In genomic region chr5:138137935-138138549, GRCm38 (mm10) we compare ENCODE assay signal across 8 mouse cellular contexts. TPM values are rescaled to one million over a fixed set of nuclear protein-coding genes. Genes with fewer than 3 reads are reported as not detected.
DNase-seq lines count a peak whose midpoint lies in the region; ATAC-seq lines count a peak whose summit lies in the region.

No protein-coding gene starts in this region.

- H3K4me3 ChIP-seq in forebrain, embryonic 12.5 days (replicated peaks), result no peak overlapping the region
- H3K4me3 ChIP-seq in forebrain, embryonic 10.5 days, result no peak overlapping the region
- H3K4me3 ChIP-seq in kidney, embryonic 14.5 days (ENCODE audit: low read length), result no peak overlapping the region

- no peak for DNase-seq in forebrain, embryonic 10.5 days (ENCODE audit: extremely low spot score, low spot score)
- DNase-seq in right cerebral cortex, postnatal 4 days, result peak; percentile 8
- no peak for DNase-seq in right cerebral cortex, postnatal 36 days (ENCODE audit: low spot score in 2 of 2)
- peak; percentile 81 for DNase-seq in embryo, embryonic 10.5 days (ENCODE audit: low spot score)
- no peak for DNase-seq in urinary bladder, adult 18-20 months (ENCODE audit: low spot score in 2 of 2)

- peaks cover 42% of the 10 kb centered on the region for H3K36me3 ChIP-seq in forebrain, embryonic 12.5 days (replicated peaks)
- H3K36me3 ChIP-seq in forebrain, embryonic 10.5 days (replicated peaks), result peaks cover 57% of the 10 kb centered on the region
- peaks cover 23% of the 10 kb centered on the region for H3K36me3 ChIP-seq in kidney, embryonic 14.5 days (ENCODE audit: control insufficient read depth, insufficient read depth, low read length)

- no peak overlapping the region for H3K27ac ChIP-seq in forebrain, embryonic 12.5 days
- no peak overlapping the region for H3K27ac ChIP-seq in forebrain, embryonic 10.5 days
- no peak overlapping the region for H3K27ac ChIP-seq in kidney, embryonic 14.5 days (ENCODE audit: low read depth, low read length)

- peak; percentile 55; the same call in 1 of the 2 replicates for ATAC-seq in forebrain, embryonic 12.5 days (ENCODE audit: low FRiP score)
- ATAC-seq in kidney, embryonic 14.5 days (ENCODE audit: low FRiP score, low TSS enrichment), result peak; percentile 59; the same call in 1 of the 2 replicates
- peak; percentile 81 for ATAC-seq in megakaryocyte-erythroid progenitor cell, adult 5-6 weeks (replicated peaks; ENCODE audit: low FRiP score, low TSS enrichment, poor library complexity, severe bottlenecking)

- WGBS in forebrain, embryonic 12.5 days, result 66% methylated on average over 8 of the region's 8 CpGs
- WGBS in forebrain, embryonic 10.5 days, result 67% methylated on average over 8 of the region's 8 CpGs
- 60% methylated on average over 8 of the region's 8 CpGs for WGBS in kidney, embryonic 14.5 days

- no peaks in the 10 kb centered on the region for H3K27me3 ChIP-seq in forebrain, embryonic 12.5 days
- H3K27me3 ChIP-seq in forebrain, embryonic 10.5 days (ENCODE audit: poor library complexity, severe bottlenecking), result no peaks in the 10 kb centered on the region
- H3K27me3 ChIP-seq in kidney, embryonic 14.5 days (ENCODE audit: control insufficient read depth, insufficient read depth, low read length), result no peaks in the 10 kb centered on the region

- no peak overlapping the region for H3K4me2 ChIP-seq in forebrain, embryonic 12.5 days
- H3K4me2 ChIP-seq in kidney, embryonic 14.5 days (replicated peaks; ENCODE audit: low read depth, low read length), result no peak overlapping the region

- H3K4me1 ChIP-seq in forebrain, embryonic 12.5 days, result no peaks in the 10 kb centered on the region
- no peaks in the 10 kb centered on the region for H3K4me1 ChIP-seq in forebrain, embryonic 10.5 days
- H3K4me1 ChIP-seq in kidney, embryonic 14.5 days (ENCODE audit: control insufficient read depth, insufficient read depth, low read length), result no peaks in the 10 kb centered on the region

- H3K9me3 ChIP-seq in forebrain, embryonic 12.5 days, result no peaks in the 10 kb centered on the region
- H3K9me3 ChIP-seq in forebrain, embryonic 10.5 days, result no peaks in the 10 kb centered on the region
- H3K9me3 ChIP-seq in kidney, embryonic 14.5 days (ENCODE audit: control insufficient read depth, low read length), result no peaks in the 10 kb centered on the region

- no peak overlapping the region for H3K9ac ChIP-seq in forebrain, embryonic 12.5 days
- H3K9ac ChIP-seq in kidney, embryonic 14.5 days (ENCODE audit: low read depth, low read length), result no peak overlapping the region

RNA-seq across cellular contexts. Expression of gene Zfp113, which starts 17.5 kb away (rescaled TPM):
- 43.9 and 44.1 TPM in 2 replicates for polyA plus RNA-seq in forebrain, embryonic 12.5 days (2016; fragmentation: Nextera tagmentation; extraction: Ambion mirVana)
- 37.0 and 38.7 TPM in 2 replicates for polyA plus RNA-seq in forebrain, embryonic 10.5 days (2016; fragmentation: Nextera tagmentation; extraction: Ambion mirVana)
- polyA plus RNA-seq in kidney, embryonic 14.5 days (2014; fragmentation: Nextera tagmentation; extraction: Ambion mirVana), result 13.4 and 26.1 TPM in 2 replicates
- total RNA-seq in megakaryocyte-erythroid progenitor cell, adult 5-6 weeks (2014; fragmentation: Nextera tagmentation), result 7.3 and 7.5 TPM in 2 replicates
- 7.8 and 10.9 TPM in 2 replicates for total RNA-seq in megakaryocyte-erythroid progenitor cell, adult 5-6 weeks (2017)

RNA-seq across cellular contexts. Expression of gene Zscan21, which starts 21.3 kb away (rescaled TPM):
- polyA plus RNA-seq in forebrain, embryonic 12.5 days (2016; fragmentation: Nextera tagmentation; extraction: Ambion mirVana), result 101 and 103 TPM in 2 replicates
- polyA plus RNA-seq in forebrain, embryonic 10.5 days (2016; fragmentation: Nextera tagmentation; extraction: Ambion mirVana), result 98.4 and 105 TPM in 2 replicates
- 52.6 and 65.1 TPM in 2 replicates for polyA plus RNA-seq in kidney, embryonic 14.5 days (2014; fragmentation: Nextera tagmentation; extraction: Ambion mirVana)
- total RNA-seq in megakaryocyte-erythroid progenitor cell, adult 5-6 weeks (2014; fragmentation: Nextera tagmentation), result 14.4 and 18.0 TPM in 2 replicates
- total RNA-seq in megakaryocyte-erythroid progenitor cell, adult 5-6 weeks (2017), result 10.8 and 16.5 TPM in 2 replicates

RNA-seq across cellular contexts. Expression of gene Cops6, which starts 22.8 kb away (rescaled TPM):
- polyA plus RNA-seq in forebrain, embryonic 12.5 days (2016; fragmentation: Nextera tagmentation; extraction: Ambion mirVana), result 274 and 282 TPM in 2 replicates
- 348 and 351 TPM in 2 replicates for polyA plus RNA-seq in forebrain, embryonic 10.5 days (2016; fragmentation: Nextera tagmentation; extraction: Ambion mirVana)
- polyA plus RNA-seq in kidney, embryonic 14.5 days (2014; fragmentation: Nextera tagmentation; extraction: Ambion mirVana), result 253 and 294 TPM in 2 replicates
- total RNA-seq in megakaryocyte-erythroid progenitor cell, adult 5-6 weeks (2014; fragmentation: Nextera tagmentation), result 81.1 and 121 TPM in 2 replicates
- total RNA-seq in megakaryocyte-erythroid progenitor cell, adult 5-6 weeks (2017), result 51.6 and 66.1 TPM in 2 replicates

RNA-seq across cellular contexts. Expression of gene Ap4m1, which starts 33.8 kb away (rescaled TPM):
- polyA plus RNA-seq in forebrain, embryonic 12.5 days (2016; fragmentation: Nextera tagmentation; extraction: Ambion mirVana), result 24.6 and 27.5 TPM in 2 replicates
- 32.7 TPM in 2 replicates for polyA plus RNA-seq in forebrain, embryonic 10.5 days (2016; fragmentation: Nextera tagmentation; extraction: Ambion mirVana)
- 18.1 and 22.6 TPM in 2 replicates for polyA plus RNA-seq in kidney, embryonic 14.5 days (2014; fragmentation: Nextera tagmentation; extraction: Ambion mirVana)
- total RNA-seq in megakaryocyte-erythroid progenitor cell, adult 5-6 weeks (2014; fragmentation: Nextera tagmentation), result 37.3 and 53.0 TPM in 2 replicates
- total RNA-seq in megakaryocyte-erythroid progenitor cell, adult 5-6 weeks (2017), result 18.9 and 32.8 TPM in 2 replicates

RNA-seq across cellular contexts. Expression of gene Mcm7, which starts 34.2 kb away (rescaled TPM):
- polyA plus RNA-seq in forebrain, embryonic 12.5 days (2016; fragmentation: Nextera tagmentation; extraction: Ambion mirVana), result 313 and 320 TPM in 2 replicates
- 444 and 449 TPM in 2 replicates for polyA plus RNA-seq in forebrain, embryonic 10.5 days (2016; fragmentation: Nextera tagmentation; extraction: Ambion mirVana)
- polyA plus RNA-seq in kidney, embryonic 14.5 days (2014; fragmentation: Nextera tagmentation; extraction: Ambion mirVana), result 176 and 241 TPM in 2 replicates
- total RNA-seq in megakaryocyte-erythroid progenitor cell, adult 5-6 weeks (2014; fragmentation: Nextera tagmentation), result 343 and 361 TPM in 2 replicates
- total RNA-seq in megakaryocyte-erythroid progenitor cell, adult 5-6 weeks (2017), result 397 and 503 TPM in 2 replicates

Comparison
In these comparisons a context has a peak if more than half of its experiments do, and no peak if none do; other contexts are left out.
1. DNase-seq: peak in right cerebral cortex, postnatal 4 days (single experiment) and embryo, embryonic 10.5 days (single experiment); none in forebrain, embryonic 10.5 days (single experiment), right cerebral cortex, postnatal 36 days (0 of 2) and urinary bladder, adult 18-20 months (0 of 2).
2. Peak in every context shown above with its lines, with median percentiles within 50 percentile points of each other: ATAC-seq.